Mouse (Mus musculus): ENCODE results near the gene Xaf1. TPM values are rescaled to one million over a fixed set of nuclear protein-coding genes. Genes with fewer than 3 reads are reported as not detected.

Gene Xaf1
- 77.7 TPM for polyA plus RNA-seq (2015; fragmentation: Illumina TruSeq; extraction: RNeasy Lipid Tissue Mini Kit (QIAGEN cat#74804); ENCODE audit: insufficient read depth, low replicate concordance)

GRCm38 (mm10) chr11:72301334-72301733, at the start of gene Xaf1:
TSS of gene Xaf1 (plus strand) at chr11:72301629.

GRCm38 (mm10) chr11:72266960-72267560, 34.4 kb upstream of the Xaf1 start, which contains the start of gene Slc13a5:
TSS of gene Slc13a5 (minus strand) at chr11:72267222.

GRCm38 (mm10) chr11:72314151-72314895, 12.9 kb downstream of the Xaf1 start, which contains the start of gene Fbxo39:
TSS of gene Fbxo39 (plus strand) at chr11:72314444.

GRCm38 (mm10) chr11:72362347-72362741, 60.9 kb downstream of the Xaf1 start, which contains the start of gene Tekt1:
TSS of gene Tekt1 (minus strand) at chr11:72362442.

Other genes with a start within 250 kb of the Xaf1 start
- 3.2 TPM for gene Pitpnm3, start 165.9 kb upstream of the Xaf1 start, polyA plus RNA-seq (2015; fragmentation: Illumina TruSeq; extraction: RNeasy Lipid Tissue Mini Kit (QIAGEN cat#74804); ENCODE audit: insufficient read depth, low replicate concordance)
- 0.30 TPM for gene Gm43951, start 94.8 kb upstream of the Xaf1 start, polyA plus RNA-seq (2015; fragmentation: Illumina TruSeq; extraction: RNeasy Lipid Tissue Mini Kit (QIAGEN cat#74804); ENCODE audit: insufficient read depth, low replicate concordance)
- gene 4933427D14Rik, start 94.2 kb upstream of the Xaf1 start, polyA plus RNA-seq (2015; fragmentation: Illumina TruSeq; extraction: RNeasy Lipid Tissue Mini Kit (QIAGEN cat#74804); ENCODE audit: insufficient read depth, low replicate concordance) = 15.0 TPM
- 95.6 TPM for gene Txndc17, start 94.1 kb upstream of the Xaf1 start, polyA plus RNA-seq (2015; fragmentation: Illumina TruSeq; extraction: RNeasy Lipid Tissue Mini Kit (QIAGEN cat#74804); ENCODE audit: insufficient read depth, low replicate concordance)
- gene Med31, start 86.0 kb upstream of the Xaf1 start, polyA plus RNA-seq (2015; fragmentation: Illumina TruSeq; extraction: RNeasy Lipid Tissue Mini Kit (QIAGEN cat#74804); ENCODE audit: insufficient read depth, low replicate concordance) = 10.8 TPM
- not detected for gene Slc13a5, start 34.4 kb upstream of the Xaf1 start, polyA plus RNA-seq (2015; fragmentation: Illumina TruSeq; extraction: RNeasy Lipid Tissue Mini Kit (QIAGEN cat#74804); ENCODE audit: insufficient read depth, low replicate concordance)
- 0.18 TPM for gene Fbxo39, start 12.8 kb downstream of the Xaf1 start, polyA plus RNA-seq (2015; fragmentation: Illumina TruSeq; extraction: RNeasy Lipid Tissue Mini Kit (QIAGEN cat#74804); ENCODE audit: insufficient read depth, low replicate concordance)
- gene Tekt1, start 60.8 kb downstream of the Xaf1 start, polyA plus RNA-seq (2015; fragmentation: Illumina TruSeq; extraction: RNeasy Lipid Tissue Mini Kit (QIAGEN cat#74804); ENCODE audit: insufficient read depth, low replicate concordance) = not detected
- gene Smtnl2, start 110.1 kb downstream of the Xaf1 start, polyA plus RNA-seq (2015; fragmentation: Illumina TruSeq; extraction: RNeasy Lipid Tissue Mini Kit (QIAGEN cat#74804); ENCODE audit: insufficient read depth, low replicate concordance) = 0.36 TPM
- gene Ggt6, start 133.9 kb downstream of the Xaf1 start, polyA plus RNA-seq (2015; fragmentation: Illumina TruSeq; extraction: RNeasy Lipid Tissue Mini Kit (QIAGEN cat#74804); ENCODE audit: insufficient read depth, low replicate concordance) = not detected
- 98.0 TPM for gene Mybbp1a, start 139.7 kb downstream of the Xaf1 start, polyA plus RNA-seq (2015; fragmentation: Illumina TruSeq; extraction: RNeasy Lipid Tissue Mini Kit (QIAGEN cat#74804); ENCODE audit: insufficient read depth, low replicate concordance)
- gene Spns2, start 188.3 kb downstream of the Xaf1 start, polyA plus RNA-seq (2015; fragmentation: Illumina TruSeq; extraction: RNeasy Lipid Tissue Mini Kit (QIAGEN cat#74804); ENCODE audit: insufficient read depth, low replicate concordance) = 21.6 TPM
- gene Spns3, start 248.9 kb downstream of the Xaf1 start, polyA plus RNA-seq (2015; fragmentation: Illumina TruSeq; extraction: RNeasy Lipid Tissue Mini Kit (QIAGEN cat#74804); ENCODE audit: insufficient read depth, low replicate concordance) = 6.0 TPM